Mouse (Mus musculus) cerebellum, postnatal 36 days (tissue): Measurements from ENCODE around the gene Cacna1c.

ENCODE experiments used
- DNase-seq, 2 experiments: peaks; one replicate each; pipeline ENCODE4 v3.0.0; 2021 to 2022; ENCODE audit warnings: mixed read lengths in 2 of 2

Cacna1c gene

GRCm38 (mm10) chr6:118736491-118736890, 459.7 kb downstream of the Cacna1c start:
- DNase-seq, result peak; percentile 63 to 67

- DNase-seq, result no peak
Observed at GRCm38 (mm10) chr6:118735145-118735544, 461.1 kb downstream of the Cacna1c start.

GRCm38 (mm10) chr6:118731937-118732336, 464.3 kb downstream of the Cacna1c start:
- DNase-seq, result no peak

GRCm38 (mm10) chr6:118724908-118725307, 471.3 kb downstream of the Cacna1c start:
- DNase-seq, result peak; percentile 90 to 91

GRCm38 (mm10) chr6:118724388-118724787, 471.8 kb downstream of the Cacna1c start:
- no peak for DNase-seq

- no peak for DNase-seq
Observed at GRCm38 (mm10) chr6:118722336-118722735, 473.9 kb downstream of the Cacna1c start.

- DNase-seq, result no peak
Observed at GRCm38 (mm10) chr6:118719486-118719885, 476.7 kb downstream of the Cacna1c start.

- peak; percentile 74 to 78 for DNase-seq
Observed at GRCm38 (mm10) chr6:118713286-118713685, 482.9 kb downstream of the Cacna1c start.

GRCm38 (mm10) chr6:118711677-118712322, 484.4 kb downstream of the Cacna1c start:
- DNase-seq, result peak in 1 of 2 experiments; percentile 34

- DNase-seq, result peak; percentile 35 to 55
Observed at GRCm38 (mm10) chr6:118707066-118707465, 489.2 kb downstream of the Cacna1c start.

GRCm38 (mm10) chr6:118705840-118706239, 490.4 kb downstream of the Cacna1c start:
- peak; percentile 76 to 87 for DNase-seq

- no peak for DNase-seq
Observed at GRCm38 (mm10) chr6:118694626-118695025, 501.6 kb downstream of the Cacna1c start.

GRCm38 (mm10) chr6:118689447-118689846, 506.8 kb downstream of the Cacna1c start:
- peak in 1 of 2 experiments; percentile 31 for DNase-seq

- DNase-seq, result no peak
Observed at GRCm38 (mm10) chr6:118688856-118689255, 507.4 kb downstream of the Cacna1c start.

GRCm38 (mm10) chr6:118680814-118681213, 515.4 kb downstream of the Cacna1c start:
- no peak for DNase-seq

GRCm38 (mm10) chr6:118678031-118678430, 518.2 kb downstream of the Cacna1c start:
- DNase-seq, result no peak

GRCm38 (mm10) chr6:118677306-118677705, 518.9 kb downstream of the Cacna1c start:
- no peak for DNase-seq

GRCm38 (mm10) chr6:118674781-118675180, 521.4 kb downstream of the Cacna1c start:
- DNase-seq, result no peak

GRCm38 (mm10) chr6:118673974-118674695, 522.1 kb downstream of the Cacna1c start:
- DNase-seq, result peak; percentile 42 to 45

GRCm38 (mm10) chr6:118653331-118653730, 542.9 kb downstream of the Cacna1c start:
- no peak for DNase-seq

- no peak for DNase-seq
Observed at GRCm38 (mm10) chr6:118649121-118649783, 547.0 kb downstream of the Cacna1c start.

- DNase-seq, result peak; percentile 82 to 89
Observed at GRCm38 (mm10) chr6:118646265-118647061, 549.8 kb downstream of the Cacna1c start.

GRCm38 (mm10) chr6:118644866-118645265, 551.4 kb downstream of the Cacna1c start:
- no peak for DNase-seq
